Mouse (Mus musculus): ENCODE data around the gene Xlr5a. TPM values are rescaled to one million over a fixed set of nuclear protein-coding genes. Genes with fewer than 3 reads are reported as not detected.

The Xlr5a gene
- 0.05 TPM in 1 of 2 replicates, not detected in the other for polyA plus RNA-seq (2012; rRNA removed)

DNA sequence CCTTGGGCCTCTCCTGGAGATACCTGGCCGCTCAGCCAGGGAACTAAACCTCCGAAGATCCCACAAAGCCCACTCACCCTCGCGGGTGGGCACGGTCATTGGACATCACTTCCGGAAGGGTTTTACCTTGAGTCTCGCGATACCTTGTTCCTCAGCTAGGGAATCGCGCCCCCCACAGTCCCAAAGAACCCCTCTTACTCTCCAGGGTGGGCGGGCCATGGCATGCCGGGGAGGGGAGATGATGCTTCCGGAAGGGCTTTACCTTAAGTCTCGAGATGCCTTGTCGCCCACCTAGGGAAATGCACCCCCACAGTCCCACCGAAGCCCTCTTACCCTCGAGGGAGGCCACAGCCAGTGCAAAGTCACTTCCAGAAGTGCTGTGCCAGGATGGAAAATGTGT is at the start of gene Xlr5a, which contains the start of gene Xlr5c:
Gene Xlr5a, minus strand, starts transcription at position 101 of the 400 bp plus-strand sequence.
Gene Xlr5c, minus strand, starts transcription at position 101 of the 400 bp plus-strand sequence.

DNA sequence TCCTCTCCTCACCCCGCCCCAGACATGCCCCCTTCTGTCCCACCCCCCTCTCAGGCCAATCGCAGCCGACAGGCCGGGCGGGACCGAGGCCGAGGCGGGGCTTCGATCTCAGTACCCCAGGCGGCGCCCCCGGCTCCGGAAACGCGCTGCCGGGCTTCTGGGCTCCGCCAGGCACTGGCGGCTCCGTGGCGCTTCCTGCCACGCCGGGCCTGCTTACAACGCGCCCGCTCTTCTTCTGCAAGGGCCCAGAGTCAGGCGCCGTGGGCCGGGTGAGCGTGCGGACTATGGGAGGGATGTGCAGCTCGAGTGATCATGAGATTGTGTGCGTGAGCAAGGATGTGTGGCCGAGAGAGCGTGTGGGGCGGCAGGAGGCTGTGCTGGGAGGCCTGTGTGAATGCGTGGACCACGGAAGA is 49.7 kb upstream of the Xlr5a start, which contains the start of gene Zfp275:
Gene Zfp275, plus strand, starts transcription at position 139 of the 413 bp plus-strand sequence.

GRCm38 (mm10) chrX:73336740-73337139 is 44.0 kb upstream of the Xlr5a start, which contains the start of gene Gm45015:
Gene Gm45015 (minus strand): TSS chrX:73336840.

DNA sequence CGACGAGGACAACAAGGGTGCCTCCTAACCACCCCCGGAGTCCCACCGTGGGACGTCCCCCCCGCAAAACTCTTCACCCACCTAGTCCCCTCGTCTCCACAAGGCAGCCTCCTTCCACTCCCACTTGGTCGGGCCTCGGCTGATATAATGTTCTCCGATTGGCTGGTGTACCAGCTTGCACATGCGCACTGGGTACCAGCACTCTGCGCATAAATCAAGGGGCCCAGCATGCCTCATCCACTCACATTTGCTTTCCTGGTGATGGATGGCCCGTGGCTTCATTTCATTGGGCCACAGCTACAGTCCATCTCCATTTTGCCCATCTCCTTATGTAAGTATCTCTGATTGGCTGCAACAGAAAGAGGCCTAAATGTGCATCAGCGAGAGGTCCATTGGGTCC is 27.5 kb downstream of the Xlr5a start, which contains the start of gene Xlr3c:
Gene Xlr3c, minus strand, starts transcription at position 121 of the 400 bp plus-strand sequence.

GRCm38 (mm10) chrX:73242821-73243325 is 49.9 kb downstream of the Xlr5a start, which contains the start of gene Xlr4c:
Gene Xlr4c (minus strand): TSS chrX:73243130.

DNA sequence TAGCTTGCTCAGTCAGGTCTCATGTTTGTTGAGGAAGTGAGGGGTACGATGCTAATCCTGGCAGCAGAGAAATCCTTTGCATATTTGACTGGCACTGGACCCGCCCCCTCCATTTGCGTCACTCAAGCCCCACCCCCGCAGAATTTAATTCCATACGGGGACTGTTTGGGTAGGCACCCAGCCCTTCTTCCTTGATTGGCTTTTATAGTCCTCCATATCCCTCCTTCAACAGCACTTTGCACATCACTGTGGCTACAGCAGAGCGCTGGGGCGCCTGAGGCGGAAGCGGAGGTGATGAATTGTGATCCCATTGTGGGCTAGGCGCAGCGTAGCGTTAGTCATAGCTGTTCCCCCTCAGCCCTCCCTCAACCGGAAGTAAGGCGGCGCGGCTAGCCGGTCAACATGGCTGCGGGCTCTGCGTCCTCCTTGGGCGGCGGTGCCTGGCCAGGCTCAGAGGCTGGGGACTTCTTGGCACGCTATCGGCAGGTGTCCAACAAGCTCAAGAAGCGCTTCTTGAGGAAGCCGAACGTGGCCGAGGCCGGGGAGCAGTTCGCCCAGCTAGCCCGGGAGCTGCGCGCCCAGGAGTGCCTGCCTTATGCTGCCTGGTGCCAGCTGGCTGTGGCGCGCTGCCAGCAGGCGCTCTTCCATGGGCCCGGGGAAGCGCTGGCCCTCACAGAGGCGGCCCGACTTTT is 64.7 kb downstream of the Xlr5a start, which contains the start of gene F8a:
Gene F8a, plus strand, starts transcription at position 378 of the 692 bp plus-strand sequence.

GRCm38 (mm10) chrX:73213819-73214564 is 78.8 kb downstream of the Xlr5a start, which contains the start of gene Xlr4b:
Gene Xlr4b (plus strand): TSS chrX:73214333.

GRCm38 (mm10) chrX:73191934-73192333 is 100.8 kb downstream of the Xlr5a start, which contains the start of gene Xlr3b:
Gene Xlr3b (plus strand): TSS chrX:73192207.

DNA sequence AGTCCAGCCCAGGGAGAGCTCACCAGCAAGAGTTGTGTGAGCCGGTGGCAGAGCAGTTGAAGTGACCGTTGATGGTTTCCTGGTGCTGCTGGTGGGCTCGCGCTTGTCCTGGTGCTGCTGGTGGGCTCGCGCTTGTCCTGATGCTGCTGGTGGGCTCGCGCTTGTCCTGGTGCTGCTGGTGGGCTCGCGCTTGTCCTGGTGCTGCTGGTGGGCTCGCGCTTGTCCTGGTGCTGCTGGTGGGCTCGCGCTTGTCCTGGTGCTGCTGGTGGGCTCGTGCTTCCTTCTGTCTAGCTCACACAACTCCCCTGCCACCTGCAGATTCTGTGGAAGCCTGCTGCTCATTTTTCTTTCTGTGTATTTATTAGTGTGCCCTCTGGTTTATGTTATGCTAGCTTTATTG is 115.9 kb downstream of the Xlr5a start, which contains the start of gene Spin2d:
Gene Spin2d, minus strand, starts transcription at position 101 of the 400 bp plus-strand sequence.

GRCm38 (mm10) chrX:73149350-73149749 is 143.4 kb downstream of the Xlr5a start, which contains the start of gene DXBay18:
Gene DXBay18 (minus strand): TSS chrX:73149450.

DNA sequence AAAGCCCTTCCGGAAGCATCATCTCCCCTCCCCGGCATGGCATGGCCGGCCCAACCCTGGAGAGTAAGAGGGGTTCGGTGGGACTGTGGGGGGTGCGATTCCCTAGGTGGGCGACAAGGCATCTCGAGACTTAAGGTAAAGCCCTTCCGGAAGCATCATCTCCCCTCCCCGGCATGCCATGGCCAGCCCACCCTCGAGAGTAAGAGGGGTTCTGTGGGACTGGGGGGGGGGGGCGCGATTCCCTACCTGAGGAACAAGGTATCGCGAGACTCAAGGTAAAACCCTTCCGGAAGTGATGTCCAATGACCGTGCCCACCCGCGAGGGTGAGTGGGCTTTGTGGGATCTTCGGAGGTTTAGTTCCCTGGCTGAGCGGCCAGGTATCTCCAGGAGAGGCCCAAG is 144.3 kb downstream of the Xlr5a start, which contains the start of gene Xlr5b:
Gene Xlr5b, plus strand, starts transcription at position 301 of the 400 bp plus-strand sequence.

DNA sequence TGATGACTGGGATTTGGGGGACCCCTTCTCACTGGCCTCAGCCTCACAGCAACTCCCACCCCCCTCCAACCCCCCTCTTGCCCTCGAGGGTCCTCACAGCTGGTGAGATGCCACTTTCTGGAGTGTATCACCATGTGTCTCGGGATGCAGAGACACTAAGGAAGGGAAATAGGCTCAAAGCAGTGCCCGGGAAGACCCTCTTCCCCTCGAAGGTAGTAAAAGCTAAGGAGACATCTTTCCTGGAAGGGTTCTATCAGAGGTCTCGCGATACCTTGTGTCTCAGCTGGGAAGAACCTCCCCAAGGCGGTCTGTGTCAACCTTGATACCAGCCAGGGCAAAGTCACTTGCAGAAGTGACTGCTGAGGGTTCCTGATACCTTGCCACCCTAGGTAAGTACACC is 176.0 kb downstream of the Xlr5a start, which contains the start of gene Gm14685:
Gene Gm14685, plus strand, starts transcription at position 301 of the 400 bp plus-strand sequence.

DNA sequence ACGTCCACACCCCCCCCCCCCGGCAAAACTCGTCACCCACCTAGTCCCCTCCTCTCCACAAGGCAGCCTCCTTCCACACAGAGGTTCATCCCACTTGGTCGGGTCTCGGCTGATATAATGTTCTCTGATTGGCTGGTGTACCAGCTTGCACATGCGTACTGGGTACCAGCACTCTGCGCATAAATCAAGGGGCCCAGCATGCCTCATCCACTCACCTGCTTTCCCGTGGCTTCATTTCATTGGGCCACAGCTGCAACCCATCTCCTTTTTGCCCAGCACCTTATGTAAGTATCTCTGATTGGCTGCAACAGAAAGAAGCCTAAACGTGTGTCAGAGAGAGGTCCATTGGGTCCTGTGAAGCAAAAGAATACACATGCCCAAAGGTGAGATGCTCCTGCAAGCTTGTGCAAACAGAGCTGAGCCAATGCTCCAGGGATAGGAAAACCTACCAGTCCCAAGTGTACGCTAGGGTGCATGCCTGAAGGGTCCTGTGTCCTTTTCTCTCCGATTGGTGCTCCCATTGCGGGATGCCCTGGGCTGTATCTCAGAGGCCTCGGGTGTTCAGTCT is 195.8 kb downstream of the Xlr5a start, which contains the start of gene Xlr3a:
Gene Xlr3a, minus strand, starts transcription at position 155 of the 568 bp plus-strand sequence.

DNA sequence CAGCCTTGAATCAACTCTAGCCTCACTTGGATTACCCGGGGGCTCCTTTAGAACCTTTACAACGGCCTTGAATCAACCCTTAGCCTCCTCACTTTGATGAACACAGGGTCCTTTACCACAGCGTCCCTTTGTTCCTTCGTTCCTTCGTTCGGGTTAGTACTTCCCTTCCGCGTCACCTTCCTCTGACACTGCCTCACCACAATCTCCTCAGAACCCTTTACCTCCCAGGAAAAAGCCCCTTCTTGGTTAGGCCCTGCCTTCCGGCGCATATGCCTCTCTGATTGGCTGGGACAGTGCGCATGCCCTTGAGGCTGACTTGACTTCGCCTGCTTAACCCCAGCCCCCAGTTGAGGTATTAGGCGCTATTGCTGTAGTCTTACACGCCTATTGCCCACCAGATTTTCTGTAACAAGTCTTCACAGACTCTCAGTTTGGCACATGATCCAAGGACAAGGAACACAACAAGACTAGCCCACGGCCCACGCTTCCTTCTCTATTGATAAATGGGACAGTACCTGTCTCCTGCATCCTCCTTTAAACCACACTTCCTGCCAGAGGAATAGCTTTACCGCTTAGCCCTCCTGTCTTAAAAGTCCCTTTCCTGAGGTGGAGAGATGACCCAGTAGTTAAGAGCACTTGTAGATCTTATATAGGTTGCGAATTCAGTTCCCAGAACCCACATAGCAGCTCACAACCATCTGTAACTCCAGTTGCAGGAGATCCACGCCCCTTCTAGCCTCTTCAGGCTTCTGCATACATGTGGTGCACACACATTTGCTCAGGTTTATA is 210.3 kb downstream of the Xlr5a start, which contains the start of gene Xlr4a:
Gene Xlr4a, minus strand, starts transcription at position 212 of the 789 bp plus-strand sequence.

DNA sequence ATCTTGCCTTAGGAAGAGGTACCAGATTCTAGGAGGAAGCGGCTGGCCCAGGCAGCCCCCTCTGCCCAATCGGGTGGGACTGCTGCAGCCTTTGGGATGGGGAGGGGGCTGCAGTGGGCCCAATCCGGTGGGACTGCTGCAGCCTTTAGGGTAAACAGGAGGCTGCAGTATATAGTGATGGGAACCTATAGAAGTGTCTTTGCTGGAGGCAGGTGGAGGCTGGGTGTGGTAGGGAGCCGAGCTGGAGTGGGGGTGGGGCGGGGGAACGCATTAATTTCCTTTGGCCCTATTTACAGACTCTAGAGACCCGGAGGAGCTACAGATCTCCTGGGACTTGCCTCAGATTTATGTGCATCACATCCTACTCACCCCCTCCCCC is 228.4 kb downstream of the Xlr5a start, which contains the start of gene Pnma3:
Gene Pnma3, plus strand, starts transcription at position 373 of the 379 bp plus-strand sequence.

Other genes starting within 250 kb of the Xlr5a start
- gene Pnma3, start 228.2 kb downstream of the Xlr5a start, polyA plus RNA-seq (2012; rRNA removed): 2.8 and 3.4 TPM in 2 replicates
- gene Xlr4a, start 210.5 kb downstream of the Xlr5a start, polyA plus RNA-seq (2012; rRNA removed): 0.71 and 2.6 TPM in 2 replicates
- 1.7 and 3.5 TPM in 2 replicates for gene Xlr3a, start 195.9 kb downstream of the Xlr5a start, polyA plus RNA-seq (2012; rRNA removed)
- gene Gm14685, start 175.9 kb downstream of the Xlr5a start, polyA plus RNA-seq (2012; rRNA removed): 0.16 and 0.46 TPM in 2 replicates
- not detected in 2 replicates for gene Xlr5b, start 144.2 kb downstream of the Xlr5a start, polyA plus RNA-seq (2012; rRNA removed)
- 0.04 TPM in 1 of 2 replicates, not detected in the other for gene DXBay18, start 143.5 kb downstream of the Xlr5a start, polyA plus RNA-seq (2012; rRNA removed)
- gene Spin2d, start 116.0 kb downstream of the Xlr5a start, polyA plus RNA-seq (2012; rRNA removed): not detected in 2 replicates
- 9.6 and 11.1 TPM in 2 replicates for gene Xlr3b, start 100.8 kb downstream of the Xlr5a start, polyA plus RNA-seq (2012; rRNA removed)
- gene Xlr4b, start 78.6 kb downstream of the Xlr5a start, polyA plus RNA-seq (2012; rRNA removed): 0.48 and 0.92 TPM in 2 replicates
- gene F8a, start 64.7 kb downstream of the Xlr5a start, polyA plus RNA-seq (2012; rRNA removed): 6.0 and 6.8 TPM in 2 replicates
- 0.78 TPM in 1 of 2 replicates, not detected in the other for gene Xlr4c, start 49.8 kb downstream of the Xlr5a start, polyA plus RNA-seq (2012; rRNA removed)
- gene Xlr3c, start 27.6 kb downstream of the Xlr5a start, polyA plus RNA-seq (2012; rRNA removed): 0.06 and 0.14 TPM in 2 replicates
- gene Xlr5c, start within 50 bp of the Xlr5a start, polyA plus RNA-seq (2012; rRNA removed): not detected in 2 replicates
- gene Gm45015, start 43.9 kb upstream of the Xlr5a start, polyA plus RNA-seq (2012; rRNA removed): not detected in 2 replicates
- 14.2 and 28.7 TPM in 2 replicates for gene Zfp275, start 49.6 kb upstream of the Xlr5a start, polyA plus RNA-seq (2012; rRNA removed)
- gene Gm18336, start 105.8 kb upstream of the Xlr5a start, polyA plus RNA-seq (2012; rRNA removed): 0.09 and 0.25 TPM in 2 replicates
- 0.12 and 0.27 TPM in 2 replicates for gene Zfp92, start 118.1 kb upstream of the Xlr5a start, polyA plus RNA-seq (2012; rRNA removed)
- gene Trex2, start 142.4 kb upstream of the Xlr5a start, polyA plus RNA-seq (2012; rRNA removed): not detected in 2 replicates
- gene Haus7, start 166.1 kb upstream of the Xlr5a start, polyA plus RNA-seq (2012; rRNA removed): 57.9 and 63.7 TPM in 2 replicates
- gene Bgn, start 190.6 kb upstream of the Xlr5a start, polyA plus RNA-seq (2012; rRNA removed): 28.7 and 60.6 TPM in 2 replicates
- 0.64 and 0.71 TPM in 2 replicates for gene Atp2b3, start 210.1 kb upstream of the Xlr5a start, polyA plus RNA-seq (2012; rRNA removed)

Measured in central nervous system, embryonic 11.5 days (tissue).